Mouse (Mus musculus) embryonic facial prominence, embryonic 14.5 days (tissue): ENCODE measurements around the gene Cmtm3. TPM values are rescaled to one million over a fixed set of nuclear protein-coding genes. Genes with fewer than 3 reads are reported as not detected.

Experiments used
- ATAC-seq: fragments of 200-750 bp; cut with Nextera tagmentation; 2 replicates; pipeline ENCODE4 v1.8.0; 2017; ENCODE audit warnings: low read depth, moderate number of reproducible peaks, moderate TSS enrichment
- DNase-seq: peaks from one replicate; pipeline ENCODE4 v3.0.0-alpha.2; 2015; ENCODE audit warnings: low spot score
- H3K27ac ChIP-seq: fragments of 300-500 bp; sonication (generic); replicated peaks from 2 replicates; pipeline ENCODE4 v1.5.1; 2014; ENCODE audit warnings: low read depth, mild to moderate bottlenecking, low read length, moderate library complexity
- H3K27me3 ChIP-seq: fragments of 300-500 bp; sonication (generic); replicated peaks from 2 replicates; pipeline ENCODE4 v1.6.1; 2014; ENCODE audit warnings: low read length; ENCODE audit not compliant: control insufficient read depth, insufficient read depth
- H3K36me3 ChIP-seq: fragments of 300-500 bp; sonication (generic); 2 replicates; pipeline ENCODE4 v1.6.1; 2014; ENCODE audit warnings: low read length, mixed read lengths; ENCODE audit not compliant: control insufficient read depth, insufficient read depth
- H3K4me1 ChIP-seq: fragments of 300-500 bp; sonication (generic); 2 replicates; pipeline ENCODE4 v1.6.1; 2014; ENCODE audit warnings: antibody characterized with exemption, low read length; ENCODE audit not compliant: control insufficient read depth, insufficient read depth
- H3K4me2 ChIP-seq: fragments of 300-500 bp; sonication (generic); 2 replicates; pipeline ENCODE4 v1.6.1; 2014; ENCODE audit warnings: low read depth, mild to moderate bottlenecking, low read length, moderate library complexity, mixed read lengths
- H3K4me3 ChIP-seq: fragments of 300-500 bp; sonication (generic); 2 replicates; pipeline ENCODE4 v1.5.1; 2014; ENCODE audit warnings: low read depth, mild to moderate bottlenecking, low read length
- H3K9ac ChIP-seq: fragments of 300-500 bp; sonication (generic); 2 replicates; pipeline ENCODE4 v1.6.1; 2014; ENCODE audit warnings: low read depth, mild to moderate bottlenecking, low read length, moderate library complexity, mixed read lengths
- H3K9me3 ChIP-seq: fragments of 300-500 bp; sonication (generic); 2 replicates; pipeline ENCODE4 v1.6.1; 2016; ENCODE audit warnings: low read length; ENCODE audit not compliant: control insufficient read depth
- WGBS: fragments of 180-500 bp; shearing (Covaris S2); extraction: QIAGEN DNeasy Blood & Tissue Kit; methylation state at CpG from one replicate; pipeline ENCODE4 v1.1.7; 2014; 5-methylcytosine and 5-hydroxymethylcytosine counted together
- polyA plus RNA-seq: library from polyadenylated mRNA; unstranded; fragments of >200 nt; fragmentation: Nextera tagmentation; extraction: Ambion mirVana; gene quantifications from 2 replicates; pipeline ENCODE4 v1.2.1, GENCODE M21; 2014

Gene Cmtm3
- polyA plus RNA-seq, 1 experiment from 2014 or later: 168 TPM

- H3K9me3 ChIP-seq: no peaks in the 10 kb centered on the region
- H3K4me2 ChIP-seq: no peak overlapping the region
- no peak overlapping the region for H3K27ac ChIP-seq
- WGBS: 89% methylated on average over 7 of the region's 7 CpGs
- H3K9ac ChIP-seq: no peak overlapping the region
- ATAC-seq (no peak), DNase-seq (no peak)
- peaks cover 29% of the 10 kb centered on the region for H3K4me1 ChIP-seq
- H3K27me3 ChIP-seq: no peaks in the 10 kb centered on the region
- H3K36me3 ChIP-seq: no peaks in the 10 kb centered on the region
- no peak overlapping the region for H3K4me3 ChIP-seq
Measured at GRCm38 (mm10) chr8:104380269-104380668, 41.1 kb downstream of the Cmtm3 start.

GRCm38 (mm10) chr8:104380961-104381411 lies 41.8 kb downstream of the Cmtm3 start:
- H3K36me3 ChIP-seq: no peaks in the 10 kb centered on the region
- H3K4me3 ChIP-seq: no peak overlapping the region
- H3K27ac ChIP-seq: no peak overlapping the region
- no peak for ATAC-seq
- H3K9me3 ChIP-seq: no peaks in the 10 kb centered on the region
- H3K4me2 ChIP-seq: no peak overlapping the region
- WGBS: 71% methylated on average over 5 of the region's 5 CpGs
- peaks cover 29% of the 10 kb centered on the region for H3K4me1 ChIP-seq
- no peaks in the 10 kb centered on the region for H3K27me3 ChIP-seq
- DNase-seq: no peak
- H3K9ac ChIP-seq: no peak overlapping the region

- Histone ChIP-seq H3K9ac (no peak overlapping the region), H3K4me1 (peaks cover 46% of the 10 kb centered on the region), H3K4me3 (no peak overlapping the region), H3K9me3 (no peaks in the 10 kb centered on the region), H3K4me2 (no peak overlapping the region), H3K36me3 (no peaks in the 10 kb centered on the region), H3K27ac (0 out of 2 replicates have a peak overlapping the region, but pooled peaks have one; percentile 33), H3K27me3 (no peaks in the 10 kb centered on the region)
- ATAC-seq: no peak
- DNase-seq: no peak
- WGBS: 60% methylated on average over 2 of the region's 2 CpGs
Measured at GRCm38 (mm10) chr8:104383296-104383695, 44.1 kb downstream of the Cmtm3 start.

- no peak overlapping the region; the same call in 1 of the 2 replicates for H3K27ac ChIP-seq
- no peak overlapping the region for H3K4me3 ChIP-seq
- 78% methylated on average over 3 of the region's 3 CpGs for WGBS
- DNase-seq (no peak), ATAC-seq (no peak)
- peaks cover 46% of the 10 kb centered on the region for H3K4me1 ChIP-seq
- no peaks in the 10 kb centered on the region for H3K27me3 ChIP-seq
- no peak overlapping the region for H3K4me2 ChIP-seq
- no peak overlapping the region for H3K9ac ChIP-seq
- H3K36me3 ChIP-seq: no peaks in the 10 kb centered on the region
- no peaks in the 10 kb centered on the region for H3K9me3 ChIP-seq
Measured at GRCm38 (mm10) chr8:104383977-104384376, 44.8 kb downstream of the Cmtm3 start.

- no peak overlapping the region for H3K4me3 ChIP-seq
- H3K36me3 ChIP-seq: no peaks in the 10 kb centered on the region
- peak overlapping the region; percentile 5; the same call in 1 of the 2 replicates for H3K9ac ChIP-seq
- no peak for ATAC-seq
- DNase-seq: no peak
- H3K27me3 ChIP-seq: no peaks in the 10 kb centered on the region
- no peak overlapping the region for H3K4me2 ChIP-seq
- 17% methylated on average over 4 of the region's 4 CpGs for WGBS
- peaks cover 46% of the 10 kb centered on the region for H3K4me1 ChIP-seq
- H3K27ac ChIP-seq: no peak overlapping the region; the same call in 1 of the 2 replicates
- no peaks in the 10 kb centered on the region for H3K9me3 ChIP-seq
Measured at GRCm38 (mm10) chr8:104386693-104387092, 47.5 kb downstream of the Cmtm3 start.

GRCm38 (mm10) chr8:104387501-104387900 lies 48.3 kb downstream of the Cmtm3 start:
- DNase-seq: no peak
- peak; percentile 74 for ATAC-seq
- no peaks in the 10 kb centered on the region for H3K9me3 ChIP-seq
- H3K27me3 ChIP-seq: no peaks in the 10 kb centered on the region
- no peak overlapping the region for H3K4me3 ChIP-seq
- no peak overlapping the region for H3K27ac ChIP-seq
- H3K9ac ChIP-seq: no peak overlapping the region
- no peak overlapping the region for H3K4me2 ChIP-seq
- H3K36me3 ChIP-seq: no peaks in the 10 kb centered on the region
- H3K4me1 ChIP-seq: peaks cover 41% of the 10 kb centered on the region
- WGBS: 39% methylated on average over 7 of the region's 7 CpGs

- 89% methylated on average over 2 of the region's 2 CpGs for WGBS
- H3K9me3 ChIP-seq: no peaks in the 10 kb centered on the region
- no peaks in the 10 kb centered on the region for H3K27me3 ChIP-seq
- H3K9ac ChIP-seq: no peak overlapping the region
- DNase-seq (no peak), ATAC-seq (peak; percentile 47; the same call in 1 of the 2 replicates)
- H3K4me2 ChIP-seq: no peak overlapping the region
- H3K4me1 ChIP-seq: peaks cover 36% of the 10 kb centered on the region
- no peak overlapping the region for H3K27ac ChIP-seq
- no peak overlapping the region for H3K4me3 ChIP-seq
- no peaks in the 10 kb centered on the region for H3K36me3 ChIP-seq
Measured at GRCm38 (mm10) chr8:104387980-104388379, 48.8 kb downstream of the Cmtm3 start.

- H3K9me3 ChIP-seq: no peaks in the 10 kb centered on the region
- no peak for DNase-seq
- no peak overlapping the region for H3K4me3 ChIP-seq
- H3K9ac ChIP-seq: no peak overlapping the region
- no peaks in the 10 kb centered on the region for H3K36me3 ChIP-seq
- no peak for ATAC-seq
- H3K27me3 ChIP-seq: no peaks in the 10 kb centered on the region
- WGBS: 88% methylated on average over 8 of the region's 8 CpGs
- no peak overlapping the region for H3K4me2 ChIP-seq
- no peak overlapping the region for H3K27ac ChIP-seq
- peaks cover 41% of the 10 kb centered on the region for H3K4me1 ChIP-seq
Measured at GRCm38 (mm10) chr8:104390245-104390644, 51.0 kb downstream of the Cmtm3 start.

GRCm38 (mm10) chr8:104393139-104393538 lies 53.9 kb downstream of the Cmtm3 start:
- Histone ChIP-seq H3K9ac (no peak overlapping the region), H3K27ac (no peak overlapping the region), H3K27me3 (no peaks in the 10 kb centered on the region), H3K4me2 (0 out of 2 replicates have a peak overlapping the region, but pooled peaks have one; percentile 94), H3K9me3 (peaks cover 6% of the 10 kb centered on the region; the same call in 1 of the 2 replicates), H3K4me1 (peaks cover 14% of the 10 kb centered on the region), H3K36me3 (no peaks in the 10 kb centered on the region), H3K4me3 (no peak overlapping the region)
- WGBS: 95% methylated on average over 7 of the region's 7 CpGs
- ATAC-seq (no peak), DNase-seq (no peak)
